Mouse (Mus musculus) left cerebral cortex, postnatal 14 days (tissue): ENCODE measurements around the gene Snd1. TPM values are rescaled to one million over a fixed set of nuclear protein-coding genes. Genes with fewer than 3 reads are reported as not detected.

Source experiments
- DNase-seq, 2 experiments: peaks; one replicate each; pipeline ENCODE4 v3.0.0; 2021 to 2022; ENCODE audit warnings: low spot score in 2 of 2, mixed read lengths in 1 of 2
- intact Hi-C: fragments of 180-260 bp; cut with DNase I; formaldehyde crosslinking; loops from one replicate; pipeline ENCODE4 v1.15.1; 2025
- total RNA-seq, 2 experiments: library from RNA; stranded (reverse); gene quantifications; 2 replicates each; pipeline ENCODE4 v1.2.3; 2021

Snd1 gene
- total RNA-seq, 2 experiments from 2014 or later, result 94.8 to 96.9 TPM

DNA sequence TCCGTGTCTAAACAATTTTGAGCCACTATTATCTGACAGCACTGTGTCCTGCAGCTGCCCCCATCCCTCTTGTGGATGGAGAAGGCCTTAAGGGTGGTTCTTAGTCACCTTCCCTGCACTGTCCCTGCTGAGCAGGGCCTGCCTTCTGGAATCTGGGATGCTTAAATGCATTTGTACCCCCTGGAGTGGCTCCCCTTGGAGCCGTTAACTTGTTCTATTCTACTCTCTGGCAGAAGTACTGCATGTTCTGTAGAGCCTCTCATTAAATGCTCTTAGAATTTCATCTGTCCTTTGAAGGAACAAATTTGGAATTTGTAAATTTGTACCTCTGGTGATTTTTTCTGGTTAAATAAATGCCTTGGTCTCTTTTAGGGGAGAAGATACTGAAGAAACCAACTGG lies 50.6 kb downstream of the Snd1 start:
- no peak for DNase-seq
- intact Hi-C loops, result no loop called here

DNA sequence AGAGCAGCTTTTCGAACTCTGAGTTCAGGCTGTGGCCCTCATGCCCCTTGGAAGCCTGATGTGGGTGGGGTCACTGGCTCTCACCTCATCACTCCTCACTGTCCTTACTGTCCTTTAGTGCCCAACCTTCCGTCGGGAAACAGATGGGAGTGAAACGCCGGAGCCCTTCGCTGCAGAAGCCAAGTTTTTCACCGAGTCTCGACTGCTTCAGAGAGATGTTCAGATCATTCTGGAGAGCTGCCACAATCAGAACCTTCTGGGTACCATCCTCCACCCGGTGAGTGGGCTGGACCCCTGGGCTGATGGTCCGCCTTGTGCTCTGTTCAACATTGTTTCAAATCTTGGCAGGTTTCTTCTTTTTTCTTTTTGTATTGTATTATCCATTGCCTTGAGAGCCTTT lies 52.5 kb downstream of the Snd1 start:
- intact Hi-C loops, result no loop called here
- no peak for DNase-seq

DNA sequence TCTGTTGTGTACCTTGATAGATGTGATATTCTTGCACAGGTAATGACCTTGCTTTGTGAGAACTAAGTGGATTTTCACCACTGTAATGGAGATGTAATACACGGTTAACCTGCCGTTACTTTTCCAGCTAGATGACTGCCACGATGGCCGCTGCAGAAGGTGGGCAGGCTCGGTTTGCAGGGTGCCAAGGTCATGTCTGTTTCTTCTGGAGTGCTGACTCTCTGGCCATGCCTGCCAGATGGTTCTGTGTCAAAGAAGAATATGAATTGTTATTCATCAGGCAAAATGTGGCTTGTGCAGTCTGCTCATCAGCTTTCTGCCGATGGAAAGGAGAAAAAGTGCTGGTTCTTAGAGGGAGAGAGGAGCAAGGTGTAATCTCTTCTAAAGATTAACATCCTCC lies 53.3 kb downstream of the Snd1 start:
- no peak for DNase-seq
- intact Hi-C loops, result no loop called here

DNA sequence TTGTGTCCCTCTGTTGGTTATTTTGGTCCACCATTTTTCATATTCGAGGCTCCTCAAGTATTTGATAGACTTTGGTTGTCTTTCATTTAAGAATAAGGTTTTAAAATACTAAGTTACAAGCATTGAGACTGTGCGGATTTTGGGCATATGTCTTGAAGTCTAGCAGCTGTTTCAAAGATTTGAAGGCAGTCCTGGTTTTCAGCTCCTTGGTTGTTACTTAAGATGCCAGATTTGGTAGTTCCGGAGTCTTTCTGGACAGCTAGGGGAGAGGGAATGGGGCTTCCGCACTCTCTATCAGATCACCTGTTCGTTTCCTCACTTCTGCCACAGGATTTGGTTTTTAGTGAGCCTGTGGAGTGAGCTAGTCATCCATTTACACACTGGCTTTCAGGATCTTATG lies 61.5 kb downstream of the Snd1 start:
- no peak for DNase-seq
- intact Hi-C loops, result loop anchor here (10.0 kb wide), 1 partner anchor 608 kb away; no protein-coding TSS in a partner anchor

DNA sequence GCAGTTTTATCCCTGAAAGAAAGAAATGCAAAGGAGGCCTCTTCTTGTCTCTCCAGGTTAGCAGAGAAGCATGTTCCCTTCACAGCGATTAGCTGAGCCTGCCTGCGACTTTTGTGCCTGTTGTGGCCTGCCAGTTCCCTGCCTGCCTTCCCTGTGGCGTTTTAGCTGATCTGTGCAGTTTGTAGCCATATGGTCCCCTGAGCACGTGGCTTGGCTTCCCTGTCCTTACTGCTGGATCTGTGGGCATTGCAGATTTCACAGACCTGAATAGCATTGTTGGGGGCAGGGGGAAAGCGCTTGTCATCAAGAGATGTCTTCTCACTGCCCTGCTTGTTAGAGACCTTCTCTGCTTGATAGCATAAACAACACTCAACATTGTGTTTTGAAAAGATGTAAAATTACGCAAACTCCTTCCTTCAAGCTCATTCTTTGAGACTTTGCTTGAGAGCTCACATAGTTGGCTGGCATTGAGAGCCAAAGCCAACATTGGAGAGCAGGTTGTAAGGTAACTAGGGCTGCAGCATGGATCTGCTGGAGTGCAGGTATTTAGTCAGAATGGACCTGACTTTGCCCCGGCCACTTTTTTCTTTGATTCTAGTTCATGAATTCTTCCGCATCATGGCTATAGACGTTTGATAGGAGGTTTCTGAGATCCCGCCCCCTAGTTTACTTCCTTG lies 63.0 kb downstream of the Snd1 start:
- intact Hi-C loops, result loop anchor here (10.0 kb wide), 1 partner anchor 607 kb away; no protein-coding TSS in a partner anchor
- peak; percentile 58 to 69 for DNase-seq

DNA sequence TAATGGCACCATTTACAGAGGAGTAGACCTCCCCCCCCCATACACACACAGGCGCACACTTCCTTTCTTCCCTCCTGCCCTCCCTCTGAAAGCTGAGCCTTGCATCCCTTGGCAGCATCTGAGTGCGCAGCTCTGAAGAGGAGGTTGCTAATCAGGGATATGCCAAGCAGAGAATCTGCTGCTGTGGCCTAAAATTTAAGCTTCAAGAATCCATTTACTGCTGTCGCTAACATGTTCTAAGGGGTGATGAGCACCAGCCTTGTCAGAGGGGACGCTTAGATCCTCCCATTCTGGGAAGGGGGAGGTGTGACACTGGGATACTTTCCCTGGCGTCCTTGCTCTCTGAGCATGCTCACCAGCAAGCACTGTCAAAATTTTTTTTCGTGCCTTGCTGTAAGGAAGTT lies 67.4 kb downstream of the Snd1 start:
- DNase-seq, result peak; percentile 61 to 83
- intact Hi-C loops, result loop anchor here (5.0 to 10.0 kb wide), 2 partner anchors 155 to 213 kb away; no protein-coding TSS in a partner anchor

DNA sequence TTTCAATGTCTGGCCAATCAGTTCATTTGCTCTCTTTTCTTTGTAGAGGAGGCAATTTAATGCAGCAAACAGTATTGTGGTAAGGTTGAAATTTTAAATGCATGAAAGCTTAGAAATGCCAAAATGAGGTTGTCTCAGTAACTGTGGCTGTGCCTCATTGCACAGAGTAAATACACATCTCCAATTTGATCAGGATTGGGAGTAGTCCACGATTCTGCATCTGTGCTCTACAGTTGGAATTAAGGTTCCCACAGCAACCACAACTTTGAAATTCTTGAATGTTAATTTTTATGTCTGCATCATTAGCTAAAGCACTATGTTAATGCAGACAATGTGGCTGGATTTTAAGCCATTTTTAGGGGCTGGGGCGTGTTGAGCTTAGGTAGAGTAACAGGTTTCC lies 72.0 kb downstream of the Snd1 start:
- intact Hi-C loops, result loop anchor here (10.0 kb wide), 1 partner anchor 208 kb away; no protein-coding TSS in a partner anchor
- DNase-seq, result no peak

DNA sequence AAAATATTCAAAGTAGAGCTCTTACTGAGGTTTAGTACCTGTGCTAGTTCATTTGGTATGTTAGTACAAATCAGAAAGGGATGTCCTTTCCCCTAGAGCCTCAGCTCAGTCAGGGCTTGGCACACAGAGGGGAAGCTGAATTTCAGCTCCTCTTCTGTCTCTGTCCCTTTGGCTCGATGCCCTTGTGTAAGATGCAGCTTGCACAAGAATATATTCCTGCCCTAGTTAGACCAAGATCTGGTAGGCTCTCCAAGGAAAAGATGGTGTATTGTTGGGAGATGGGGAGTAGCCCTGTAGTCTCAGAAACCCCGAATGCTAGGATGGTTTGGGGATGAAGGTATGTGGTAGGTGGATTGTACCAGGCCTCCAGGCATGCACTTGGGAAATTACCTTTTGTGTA lies 74.4 kb downstream of the Snd1 start:
- intact Hi-C loops, result loop anchor here (10.0 kb wide), 1 partner anchor 205 kb away; no protein-coding TSS in a partner anchor
- DNase-seq, result no peak

DNA sequence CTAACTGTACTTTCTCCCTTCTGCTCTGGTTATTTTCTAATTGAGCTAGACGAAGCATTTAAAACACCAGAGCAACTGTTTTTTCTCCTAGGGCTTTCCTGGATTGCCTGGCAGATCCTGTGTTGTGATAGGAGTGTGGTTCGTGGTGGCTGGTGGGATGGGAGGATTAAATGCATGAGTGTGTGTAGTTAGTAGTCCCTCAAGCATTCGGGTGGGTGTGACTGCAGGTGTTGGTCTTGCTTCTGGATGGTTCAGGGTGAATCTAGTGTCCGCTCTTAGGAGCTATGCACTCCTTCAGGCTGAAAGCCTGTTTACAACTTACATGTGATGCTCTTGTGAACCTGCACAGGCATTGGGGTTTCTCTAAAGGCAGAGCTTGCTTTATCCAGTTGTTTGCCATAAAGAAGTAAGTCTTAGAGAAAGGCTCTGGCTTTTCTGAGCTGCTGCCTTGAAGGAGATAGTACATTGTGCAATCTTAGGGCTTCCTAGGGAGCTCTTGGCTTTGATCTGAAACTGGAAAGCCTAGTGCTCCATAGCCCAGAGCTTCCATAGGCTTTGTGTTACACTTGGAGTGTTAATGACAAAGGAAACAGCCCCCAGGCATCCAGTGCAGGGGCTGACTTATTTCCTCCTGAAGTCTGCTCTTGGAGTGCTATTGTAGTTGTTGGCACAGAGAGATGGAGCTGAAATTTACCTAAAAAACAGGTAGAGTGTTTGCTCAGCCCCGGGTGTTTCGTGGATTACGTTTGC lies 75.5 kb downstream of the Snd1 start:
- DNase-seq, result no peak
- intact Hi-C loops, result no loop called here

DNA sequence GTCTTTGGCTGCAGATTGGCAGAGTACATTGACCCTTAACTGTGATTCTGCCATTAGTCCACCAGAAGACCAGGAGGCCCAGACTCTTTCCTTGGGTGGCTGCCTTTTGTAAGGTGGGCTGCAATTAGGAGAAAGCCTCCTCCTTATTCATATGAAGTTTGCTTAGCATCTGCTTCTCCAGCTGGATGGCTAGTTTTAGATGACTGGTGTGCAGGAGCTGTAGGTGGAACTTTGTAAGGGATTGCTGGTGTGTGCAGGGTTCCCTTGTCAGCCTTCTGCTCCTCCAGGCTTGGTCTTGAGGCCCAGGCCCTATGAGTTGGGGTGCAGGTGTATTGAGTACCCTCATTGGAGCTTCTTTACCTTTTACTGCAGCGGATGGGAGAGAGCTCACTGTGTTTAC lies 79.5 kb downstream of the Snd1 start:
- intact Hi-C loops, result no loop called here

DNA sequence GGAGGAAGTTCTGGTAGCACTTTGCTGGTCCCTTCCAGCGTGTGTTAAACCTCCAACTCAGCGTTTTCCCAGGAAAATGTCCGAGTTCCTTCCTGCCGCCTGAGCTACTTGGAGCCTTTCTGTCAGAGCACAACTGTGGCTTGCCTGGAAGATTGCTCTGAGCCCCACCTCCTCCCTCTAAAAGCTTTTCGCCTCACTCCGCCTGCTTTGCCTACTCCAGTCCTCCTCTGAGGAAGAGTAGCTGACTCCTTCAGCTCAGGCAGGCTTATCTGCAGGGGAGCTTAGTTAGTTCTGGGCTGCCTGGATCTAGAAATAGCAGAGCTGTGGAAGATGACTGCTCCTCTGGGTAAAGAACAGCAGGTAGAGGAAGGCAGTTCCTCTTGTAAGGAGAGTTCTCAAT lies 80.1 kb downstream of the Snd1 start:
- peak in 1 of 2 experiments; percentile 36 for DNase-seq
- intact Hi-C loops, result no loop called here

More for the DNA sequence above, 79.5 kb downstream of the Snd1 start:
- DNase-seq, result peak; percentile 40 to 42

DNA sequence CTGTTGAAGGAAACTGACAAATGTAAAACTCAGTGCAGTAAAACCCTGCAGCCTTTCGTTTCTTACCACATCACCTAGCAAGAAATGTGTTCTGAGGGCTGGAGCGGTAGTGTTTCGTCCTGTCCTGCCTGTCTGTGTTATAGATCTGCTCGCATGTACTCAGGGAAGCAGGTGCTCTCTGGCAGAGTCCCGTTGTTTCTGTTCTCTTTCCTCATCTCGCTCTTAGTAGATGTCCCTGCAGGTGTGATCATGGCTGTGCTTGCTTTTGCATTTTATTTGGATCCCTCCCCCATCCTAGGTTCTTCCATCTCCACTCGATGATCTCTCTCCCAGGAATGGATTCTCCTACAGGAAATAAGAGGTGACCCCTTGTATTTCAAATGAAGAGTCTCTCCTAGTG lies 80.5 kb downstream of the Snd1 start:
- intact Hi-C loops, result no loop called here
- no peak for DNase-seq

DNA sequence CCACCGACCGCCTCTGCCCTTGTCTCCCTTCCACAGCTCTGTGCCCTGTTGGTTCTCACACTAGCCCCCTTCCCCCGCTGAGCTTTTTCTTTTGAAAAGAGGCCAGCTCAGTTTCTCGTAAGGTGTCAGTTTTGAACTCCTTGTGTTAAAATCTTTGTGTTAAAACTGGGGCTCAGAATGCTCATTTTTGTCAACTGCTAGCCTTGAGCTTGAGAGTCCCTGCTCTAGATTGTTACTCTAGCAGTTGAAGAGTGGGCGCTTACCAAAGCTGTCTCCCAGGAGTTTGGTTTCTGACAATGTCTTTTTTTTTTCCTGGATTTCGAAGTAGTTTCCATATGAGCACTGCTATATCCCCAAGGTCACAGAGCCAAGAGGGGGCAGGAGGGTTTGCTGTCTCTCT lies 82.8 kb downstream of the Snd1 start:
- no peak for DNase-seq
- intact Hi-C loops, result no loop called here

DNA sequence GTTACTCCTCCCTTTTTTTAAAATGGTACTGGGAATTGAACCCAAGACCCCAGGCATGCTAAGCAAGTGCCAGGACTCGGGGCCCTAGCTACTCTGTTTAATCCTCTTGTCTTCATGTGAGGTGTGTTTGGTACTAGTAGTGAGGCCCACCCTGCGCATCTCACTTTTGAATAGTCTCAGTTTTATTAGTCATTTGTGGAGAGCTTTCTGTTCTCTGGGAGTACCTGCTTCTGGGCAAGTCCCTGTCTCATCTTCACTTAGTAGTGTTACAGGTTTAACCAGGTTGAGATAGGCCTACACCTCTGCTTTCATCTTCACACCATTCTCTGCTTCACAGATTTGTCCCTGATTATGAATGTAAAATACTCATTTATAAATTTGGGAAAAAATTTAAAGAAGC lies 84.5 kb downstream of the Snd1 start:
- DNase-seq, result no peak
- intact Hi-C loops, result no loop called here

DNA sequence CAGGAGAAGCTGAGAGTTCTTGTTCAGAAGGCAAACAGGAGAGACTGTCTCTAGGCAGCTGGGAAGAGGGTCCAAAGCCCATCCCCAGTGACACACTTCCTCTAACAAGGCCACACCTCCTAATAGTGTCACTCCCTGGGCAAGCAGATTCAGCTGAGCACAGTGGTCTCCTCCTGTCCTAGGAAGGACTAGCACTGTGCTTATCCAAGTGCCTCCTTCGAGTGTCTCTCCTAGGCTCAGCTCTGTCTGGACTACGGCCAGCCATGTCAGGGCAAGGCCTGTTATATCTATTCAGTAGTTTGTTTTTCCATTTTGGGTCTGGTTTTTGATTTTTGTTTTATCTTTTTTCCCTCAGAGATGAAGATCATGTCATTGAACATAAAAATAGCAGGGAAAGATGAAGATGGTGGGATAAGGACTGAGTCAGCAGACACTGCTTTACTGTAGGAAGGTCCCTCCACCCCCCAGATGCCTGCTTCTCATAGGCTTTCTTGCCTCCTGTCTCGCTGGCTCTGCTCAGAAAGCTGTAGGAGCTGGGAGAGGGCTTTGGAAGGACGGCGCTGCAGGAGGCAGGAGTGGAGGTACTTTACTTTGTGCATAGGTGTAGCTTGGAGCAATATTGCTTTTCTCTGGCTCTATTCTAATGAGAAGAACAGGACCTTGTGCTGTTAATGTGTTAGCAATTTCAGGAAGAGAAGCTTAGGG lies 86.5 kb downstream of the Snd1 start:
- peak in 1 of 2 experiments; percentile 31 for DNase-seq
- intact Hi-C loops, result no loop called here

DNA sequence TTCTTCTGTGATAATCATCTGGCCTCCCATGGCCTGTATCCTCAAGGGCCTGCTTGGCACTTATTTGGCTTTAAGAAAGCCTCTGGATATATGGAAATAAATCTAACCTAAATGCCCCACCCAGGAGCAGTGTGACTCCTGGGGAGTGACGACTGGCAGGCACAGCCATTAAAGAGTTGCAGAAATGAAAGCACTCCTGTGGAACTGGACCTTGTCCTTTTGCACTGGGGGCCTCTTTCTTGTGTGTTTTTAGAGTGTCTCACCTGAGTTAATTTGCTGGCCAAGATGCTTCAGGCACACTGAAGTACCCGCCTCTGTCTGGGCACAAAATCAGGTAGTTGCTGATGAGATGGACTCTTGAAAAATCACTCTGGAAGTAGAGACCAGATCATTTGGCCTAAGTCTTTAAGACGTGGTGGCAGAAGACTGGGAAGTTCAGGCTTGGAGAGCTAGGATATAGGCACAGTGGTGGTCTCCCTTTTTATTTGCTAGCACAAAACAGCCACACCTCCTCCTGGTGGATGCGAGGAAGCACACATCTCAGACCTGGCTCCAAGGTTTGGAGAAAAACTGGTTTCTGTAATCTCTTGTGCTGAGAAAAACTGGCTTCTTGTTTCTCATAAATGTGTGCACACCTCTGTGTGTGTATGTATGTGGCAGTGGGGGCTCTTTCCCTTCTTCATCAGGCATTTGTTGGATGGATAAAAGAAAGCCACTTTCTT lies 87.5 kb downstream of the Snd1 start:
- DNase-seq, result no peak
- intact Hi-C loops, result no loop called here

DNA sequence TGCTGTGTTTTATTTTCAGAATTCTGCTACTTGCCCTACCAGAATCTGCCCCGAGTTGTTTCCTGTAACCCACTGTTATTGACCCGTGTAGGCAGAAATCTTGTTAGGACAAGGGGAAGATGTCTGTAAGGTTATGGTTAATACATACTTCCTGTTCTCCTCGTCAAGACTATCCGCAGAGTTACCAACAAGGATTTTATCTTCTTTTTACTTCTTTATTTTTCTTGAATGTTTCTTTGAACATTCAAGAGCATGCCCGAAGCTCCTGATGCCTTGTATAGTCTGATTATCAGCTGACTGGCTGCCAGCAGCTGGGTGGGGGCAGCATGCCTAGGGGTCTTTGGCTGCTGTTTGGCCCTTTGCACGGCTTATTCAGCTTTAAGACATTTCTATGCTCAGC lies 93.0 kb downstream of the Snd1 start:
- intact Hi-C loops, result no loop called here
- no peak for DNase-seq

DNA sequence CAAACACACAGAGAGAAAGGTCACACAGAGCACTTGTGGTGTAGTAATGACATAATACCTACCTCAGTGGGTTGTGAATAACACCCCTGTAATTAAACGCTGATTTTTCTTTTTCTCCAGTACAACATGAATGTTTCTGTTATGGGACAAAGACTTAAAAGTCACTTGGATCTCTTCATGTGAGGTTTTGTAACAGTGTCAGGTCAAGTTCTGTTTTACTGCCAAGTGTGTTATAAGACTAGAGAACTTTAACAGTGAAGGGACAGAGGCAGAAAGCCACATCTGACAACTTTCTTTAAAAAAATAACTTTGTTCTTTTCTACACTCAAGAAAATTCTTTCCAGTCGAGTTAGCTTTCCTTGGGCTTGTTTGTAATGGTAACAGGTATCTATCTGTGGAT lies 97.0 kb downstream of the Snd1 start:
- no peak for DNase-seq
- intact Hi-C loops, result no loop called here

DNA sequence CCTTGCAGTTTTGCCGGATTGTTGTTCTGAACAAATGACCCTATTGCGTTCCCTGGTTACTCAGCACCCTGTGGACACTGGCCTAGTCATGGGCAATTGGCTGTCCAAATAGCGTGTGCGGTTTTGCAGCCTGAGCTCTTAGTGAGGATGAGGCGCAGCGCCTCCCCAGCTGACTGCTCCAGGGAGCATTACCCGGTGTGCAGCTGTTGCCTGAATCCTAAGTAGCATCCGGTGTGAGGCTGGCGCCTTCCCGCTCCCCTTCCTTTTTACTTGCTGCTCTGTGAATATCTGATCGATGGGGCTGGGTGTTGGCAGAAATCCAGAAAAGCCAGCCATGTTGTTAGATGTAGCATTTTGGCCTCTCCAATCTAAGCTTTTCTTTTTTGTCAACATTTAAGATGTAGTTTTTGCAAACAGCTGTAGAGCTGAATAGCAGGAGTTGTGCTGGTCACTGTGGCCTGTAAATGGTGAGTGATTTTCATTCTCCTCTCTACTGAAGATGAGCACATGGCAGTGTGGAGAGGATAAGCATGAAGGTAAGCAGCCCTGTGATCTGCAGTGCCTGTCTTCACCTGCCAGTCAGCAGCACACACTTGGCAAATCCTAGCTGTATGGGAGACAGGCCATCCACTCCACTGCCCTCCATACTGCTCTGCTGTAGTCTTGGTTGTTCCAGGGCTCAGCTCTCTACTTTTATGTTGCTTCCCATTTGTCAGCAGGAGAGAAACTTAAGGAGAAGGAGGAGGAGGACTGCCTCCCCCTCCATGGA lies 98.2 kb downstream of the Snd1 start:
- intact Hi-C loops, result no loop called here
- DNase-seq, result peak; percentile 51 to 58
